In genomic region chr5:93270095-93270494, GRCm38 (mm10) we compare ENCODE assay signal across 10 mouse cellular contexts. TPM values are rescaled to one million over a fixed set of nuclear protein-coding genes. Genes with fewer than 3 reads are reported as not detected.
DNase-seq lines count a peak whose midpoint lies in the region; ATAC-seq and TF ChIP-seq lines count a peak whose summit lies in the region.
"Had no signal": no experiment of that assay in that cellular context is flagged by ENCODE, and none has a peak within 500 bp of the region (broad histone marks: within the 10 kb centered on the region; RNA-seq: fewer than 3 reads in every experiment).

No protein-coding gene starts in this region.

- H3K4me1 ChIP-seq in cerebellum, adult 2 months (ENCODE audit: control insufficient read depth, insufficient read depth, low read length): no peaks in the 10 kb centered on the region
- H3K4me1 ChIP-seq in lung, embryonic 16.5 days (replicated peaks; ENCODE audit: control insufficient read depth, insufficient read depth, low read length): peaks cover 20% of the 10 kb centered on the region
- H3K4me1 ChIP-seq in intestine, embryonic 15.5 days (replicated peaks): 0 out of 2 replicates have a peak, but pooled peaks cover 9% of the 10 kb centered on the region
- no peaks in the 10 kb centered on the region; the same call in 1 of the 2 replicates for H3K4me1 ChIP-seq in small intestine, adult 2 months (ENCODE audit: control insufficient read depth, insufficient read depth, insufficient read length, low read length)

- WGBS in cerebellum, adult 2 months: 9% methylated on average over 7 of the region's 7 CpGs
- WGBS in lung, embryonic 16.5 days: 63% methylated on average over 7 of the region's 7 CpGs
- 58% methylated on average over 7 of the region's 7 CpGs for WGBS in intestine, embryonic 15.5 days
- 65% methylated on average over 7 of the region's 7 CpGs for WGBS in small intestine, adult 2 months

- H3K27me3 ChIP-seq in cerebellum, adult 2 months (ENCODE audit: control insufficient read depth, insufficient read depth, low read length): no peaks in the 10 kb centered on the region
- no peaks in the 10 kb centered on the region for H3K27me3 ChIP-seq in lung, embryonic 16.5 days (ENCODE audit: control insufficient read depth, insufficient read depth, low read depth, low read length)
- H3K27me3 ChIP-seq in intestine, embryonic 15.5 days (replicated peaks): no peaks in the 10 kb centered on the region
- no peaks in the 10 kb centered on the region for H3K27me3 ChIP-seq in small intestine, adult 2 months (ENCODE audit: control insufficient read depth, insufficient read depth, low read length)

- peak overlapping the region; percentile 8 for H3K4me3 ChIP-seq in cerebellum, adult 2 months (replicated peaks; ENCODE audit: insufficient read depth, low read depth, low read length)
- no peak overlapping the region; the same call in 1 of the 2 replicates for H3K4me3 ChIP-seq in lung, embryonic 16.5 days (ENCODE audit: low read length)
- H3K4me3 ChIP-seq in intestine, embryonic 15.5 days (replicated peaks): no peak overlapping the region
- peak overlapping the region; percentile 44 for H3K4me3 ChIP-seq in small intestine, adult 2 months (ENCODE audit: low read depth, low read length)

- peak overlapping the region; percentile 67; the same call in 1 of the 2 replicates for H3K4me2 ChIP-seq in lung, embryonic 16.5 days (ENCODE audit: low read depth, low read length)
- H3K4me2 ChIP-seq in intestine, embryonic 15.5 days (replicated peaks): peak overlapping the region; percentile 68; the same call in 1 of the 2 replicates

- H3K27ac ChIP-seq in cerebellum, adult 2 months (ENCODE audit: insufficient read depth, low read length): no peak overlapping the region
- no peak overlapping the region for H3K27ac ChIP-seq in lung, embryonic 16.5 days (ENCODE audit: low read length)
- H3K27ac ChIP-seq in intestine, embryonic 15.5 days: no peak overlapping the region
- no peak overlapping the region for H3K27ac ChIP-seq in small intestine, adult 2 months (ENCODE audit: insufficient read depth, low read depth, low read length)

- H3K36me3 ChIP-seq in lung, embryonic 16.5 days (ENCODE audit: control insufficient read depth, insufficient read depth, low read length): peaks cover 44% of the 10 kb centered on the region
- H3K36me3 ChIP-seq in intestine, embryonic 15.5 days: peaks cover 22% of the 10 kb centered on the region
- H3K36me3 ChIP-seq in small intestine, adult 2 months (ENCODE audit: control insufficient read depth, insufficient read depth, low read length): peaks cover 47% of the 10 kb centered on the region

- H3K9me3 ChIP-seq in lung, embryonic 16.5 days (ENCODE audit: control insufficient read depth, low read length): no peaks in the 10 kb centered on the region
- H3K9me3 ChIP-seq in intestine, embryonic 15.5 days: no peaks in the 10 kb centered on the region

- no peak for DNase-seq in cerebellum, adult 2 months
- no peak for DNase-seq in cerebellum, adult 11-12 months
- no peak for DNase-seq in lung, postnatal 4 days
- DNase-seq in Muller cell, postnatal 12 days (ENCODE audit: inconsistent ontology term): no peak
- DNase-seq in layer of hippocampus, adult 9-11 months: no peak
- DNase-seq: cerebellum, postnatal 36 days; left cerebral cortex, postnatal 4 days had no signal

- H3K9ac ChIP-seq in lung, embryonic 16.5 days (ENCODE audit: low read length): no peak overlapping the region
- H3K9ac ChIP-seq in intestine, embryonic 15.5 days: no peak overlapping the region

- no peak for TF ChIP-seq CTCF in cerebellum, adult 2 months (IDR thresholded peaks at IDR 0.05; ENCODE audit: borderline replicate concordance, insufficient read depth, low read depth, low read length)
- TF ChIP-seq CTCF in small intestine, adult 2 months (IDR thresholded peaks at IDR 0.05; ENCODE audit: extremely low read depth, insufficient read length, insufficient replicate concordance, low read depth, low read length): no peak

- no peak for TF ChIP-seq POLR2A in cerebellum, adult 2 months (IDR thresholded peaks at IDR 0.05; ENCODE audit: borderline replicate concordance, insufficient read depth, low read length)
- TF ChIP-seq POLR2A in small intestine, adult 2 months (IDR thresholded peaks at IDR 0.05; ENCODE audit: low read depth, low read length): no peak

- no peak for ATAC-seq in lung, embryonic 16.5 days (ENCODE audit: low read depth)
- no peak for ATAC-seq in intestine, embryonic 15.5 days

RNA-seq across cellular contexts. Expression of gene Ccng2, which starts 3.0 kb away (rescaled TPM):
- 47.2 and 48.2 TPM in 2 replicates for polyA plus RNA-seq in cerebellum, adult 2 months (2012; rRNA removed)
- 60.1 and 65.6 TPM in 2 replicates for polyA plus RNA-seq in lung, embryonic 16.5 days (2015; fragmentation: Nextera tagmentation; extraction: Ambion mirVana)
- polyA plus RNA-seq in intestine, embryonic 15.5 days (2015; fragmentation: Nextera tagmentation; extraction: Ambion mirVana): 33.2 and 37.8 TPM in 2 replicates
- polyA plus RNA-seq in small intestine, adult 2 months (2012; rRNA removed): 13.6 and 149 TPM in 2 replicates

Comparison
In these comparisons a context has a peak if more than half of its experiments do, and no peak if none do; other contexts are left out.
1. H3K4me3 ChIP-seq: peak in cerebellum, adult 2 months (single experiment) and small intestine, adult 2 months (single experiment); none in lung, embryonic 16.5 days (single experiment) and intestine, embryonic 15.5 days (single experiment).